16 mouse cellular contexts compared by ENCODE assay signal in genomic region chr7:66340044-66340443, GRCm38 (mm10). TPM values are rescaled to one million over a fixed set of nuclear protein-coding genes. Genes with fewer than 3 reads are reported as not detected.
DNase-seq lines count a peak whose midpoint lies in the region; ATAC-seq and TF ChIP-seq lines count a peak whose summit lies in the region.
"Had no signal": no experiment of that assay in that cellular context is flagged by ENCODE, and none has a peak within 500 bp of the region (broad histone marks: within the 10 kb centered on the region; RNA-seq: fewer than 3 reads in every experiment).

No protein-coding gene starts in this region.

- H3K4me2 ChIP-seq in heart, embryonic 13.5 days, result peak overlapping the region; percentile 20
- no peak overlapping the region for H3K4me2 ChIP-seq in liver, embryonic 12.5 days
- peak overlapping the region; percentile 10; the same call in 1 of the 2 replicates for H3K4me2 ChIP-seq in intestine, embryonic 14.5 days (ENCODE audit: low read length)
- H3K4me2 ChIP-seq in myocyte (ENCODE audit: low read depth), result peak overlapping the region; percentile 68
- H3K4me2 ChIP-seq: embryonic facial prominence, embryonic 13.5 days; forebrain, embryonic 15.5 days had no signal

- no peak for TF ChIP-seq POLR2A in myocyte (IDR thresholded peaks at IDR 0.05; ENCODE audit: insufficient read length, low read depth)

- peaks cover 8% of the 10 kb centered on the region for H3K79me2 ChIP-seq in myocyte (ENCODE audit: control insufficient read depth, insufficient read depth)

- H3K9me3 ChIP-seq in heart, embryonic 13.5 days, result no peaks in the 10 kb centered on the region
- H3K9me3 ChIP-seq in liver, embryonic 12.5 days (replicated peaks), result no peaks in the 10 kb centered on the region
- no peaks in the 10 kb centered on the region for H3K9me3 ChIP-seq in intestine, embryonic 14.5 days (ENCODE audit: control insufficient read depth, low read length)
- H3K9me3 ChIP-seq: embryonic facial prominence, embryonic 13.5 days; forebrain, embryonic 15.5 days had no signal

- DNase-seq in heart, adult 18-20 months, result no peak
- DNase-seq in liver, result no peak
- no peak for DNase-seq in intestine, embryonic 14.5 days (ENCODE audit: low spot score)
- DNase-seq in right cerebral cortex, postnatal 25 days, result no peak
- DNase-seq: cerebellum, postnatal 10 days; thymus, postnatal 14 days had no signal

- H3K9ac ChIP-seq in heart, embryonic 13.5 days, result peak overlapping the region; percentile 44; the same call in 1 of the 2 replicates
- H3K9ac ChIP-seq in liver, embryonic 12.5 days, result no peak overlapping the region
- H3K9ac ChIP-seq in intestine, embryonic 14.5 days (ENCODE audit: low read length), result no peak overlapping the region
- H3K9ac ChIP-seq: embryonic facial prominence, embryonic 13.5 days; forebrain, embryonic 15.5 days had no signal

- no peak overlapping the region for H3ac ChIP-seq in myocyte (ENCODE audit: control insufficient read depth, insufficient read length)

- 25% methylated on average over 3 of the region's 3 CpGs for WGBS in heart, embryonic 13.5 days
- WGBS in liver, embryonic 12.5 days (ENCODE audit: insufficient replicate concordance), result 67% methylated on average over 3 of the region's 3 CpGs
- WGBS in intestine, embryonic 14.5 days, result 33% methylated on average over 3 of the region's 3 CpGs

- peaks cover 5% of the 10 kb centered on the region; the same call in 1 of the 2 replicates for H3K36me3 ChIP-seq in heart, embryonic 13.5 days
- no peaks in the 10 kb centered on the region for H3K36me3 ChIP-seq in liver, embryonic 12.5 days
- no peaks in the 10 kb centered on the region for H3K36me3 ChIP-seq in intestine, embryonic 14.5 days (ENCODE audit: control insufficient read depth, insufficient read depth, low read length)
- H3K36me3 ChIP-seq in myocyte (ENCODE audit: control insufficient read depth, insufficient read depth), result no peaks in the 10 kb centered on the region
- H3K36me3 ChIP-seq: embryonic facial prominence, embryonic 13.5 days; forebrain, embryonic 15.5 days had no signal

- peak overlapping the region; percentile 40 for H3K27ac ChIP-seq in heart, embryonic 13.5 days (replicated peaks)
- H3K27ac ChIP-seq in liver, embryonic 12.5 days, result peak overlapping the region; percentile 12; the same call in 1 of the 2 replicates
- H3K27ac ChIP-seq in intestine, embryonic 14.5 days (ENCODE audit: low read depth), result peak overlapping the region; percentile 39
- H3K27ac ChIP-seq: embryonic facial prominence, embryonic 13.5 days; forebrain, embryonic 15.5 days had no signal

- H3K27me3 ChIP-seq in heart, embryonic 13.5 days (replicated peaks), result no peaks in the 10 kb centered on the region
- H3K27me3 ChIP-seq in liver, embryonic 12.5 days (replicated peaks), result no peaks in the 10 kb centered on the region
- H3K27me3 ChIP-seq in intestine, embryonic 14.5 days (replicated peaks; ENCODE audit: control insufficient read depth, insufficient read depth, low read length), result no peaks in the 10 kb centered on the region
- no peaks in the 10 kb centered on the region for H3K27me3 ChIP-seq in myocyte (ENCODE audit: control insufficient read depth, insufficient read depth, insufficient read length)
- H3K27me3 ChIP-seq: embryonic facial prominence, embryonic 13.5 days; forebrain, embryonic 15.5 days had no signal

- peaks cover 20% of the 10 kb centered on the region for H3K4me1 ChIP-seq in heart, embryonic 13.5 days
- peaks cover 4% of the 10 kb centered on the region; the same call in 1 of the 2 replicates for H3K4me1 ChIP-seq in liver, embryonic 12.5 days
- peaks cover 15% of the 10 kb centered on the region for H3K4me1 ChIP-seq in intestine, embryonic 14.5 days (replicated peaks; ENCODE audit: control insufficient read depth, insufficient read depth, low read length)
- H3K4me1 ChIP-seq: forebrain, embryonic 15.5 days had no signal

- H3K4me3 ChIP-seq in heart, embryonic 13.5 days, result no peak overlapping the region
- H3K4me3 ChIP-seq in liver, embryonic 12.5 days, result no peak overlapping the region
- no peak overlapping the region for H3K4me3 ChIP-seq in intestine, embryonic 14.5 days (ENCODE audit: low read depth, low read length)
- H3K4me3 ChIP-seq in myocyte, result no peak overlapping the region
- H3K4me3 ChIP-seq: embryonic facial prominence, embryonic 13.5 days; forebrain, embryonic 15.5 days had no signal

- no peak for ATAC-seq in heart, embryonic 13.5 days (ENCODE audit: extremely low read depth, insufficient number of reproducible peaks, low FRiP score, low TSS enrichment)
- ATAC-seq in liver, embryonic 12.5 days, result no peak
- 0 out of 2 replicates have a peak, but pooled peaks have one; percentile 60 for ATAC-seq in intestine, embryonic 14.5 days (replicated peaks; ENCODE audit: low FRiP score, low TSS enrichment, low read depth)
- ATAC-seq: CD4-positive, CD25-positive, alpha-beta regulatory T cell, adult 4 months; forebrain, embryonic 15.5 days; hindbrain, embryonic 16.5 days had no signal

TF ChIP-seq in myocyte, 11 proteins besides CTCF, POLR2A, EP300 and RAD21:
- TF ChIP-seq MYOD1 (IDR thresholded peaks at IDR 0.05; ENCODE audit: control insufficient read depth in 1 of 3, insufficient read length in 2 of 3, low read depth in 2 of 3) (peak in 2 of 3 experiments; percentile 24 to 53), TCF12 (IDR thresholded peaks at IDR 0.05; ENCODE audit: insufficient read depth, poor library complexity, severe bottlenecking) (no peak), POLR2AphosphoS2 (IDR thresholded peaks at IDR 0.05; ENCODE audit: insufficient read length, low read depth) (no peak), MYOG (IDR thresholded peaks at IDR 0.05; ENCODE audit: control insufficient read depth in 1 of 3, insufficient read depth in 1 of 3, insufficient read length in 2 of 3, low read depth in 2 of 3) (no peak), REST (IDR thresholded peaks at IDR 0.05; ENCODE audit: insufficient read depth, insufficient read length) (no peak)

RNA-seq across cellular contexts. Expression of gene Gm10974, which starts 25.7 kb away (rescaled TPM):
- polyA plus RNA-seq in heart, embryonic 13.5 days (2015; fragmentation: Nextera tagmentation; extraction: Ambion mirVana), result not detected in 2 replicates
- total RNA-seq in heart, adult 18-20 months (2021), result not detected
- not detected in 2 replicates for polyA plus RNA-seq in liver, embryonic 12.5 days (2016; fragmentation: Nextera tagmentation; extraction: Ambion mirVana)
- not detected in 2 replicates for polyA plus RNA-seq in intestine, embryonic 14.5 days (2014; fragmentation: Nextera tagmentation; extraction: Ambion mirVana)
- polyA plus RNA-seq in myocyte (2012; fragmentation: generic; extraction: Trizol), result not detected
- total RNA-seq: gastrocnemius, postnatal 25 days; layer of hippocampus, adult 8-10 months; left cerebral cortex, postnatal 10 days had no signal
- polyA plus RNA-seq: CD4-positive, CD25-positive, alpha-beta regulatory T cell, adult 4 months; embryonic facial prominence, embryonic 13.5 days; forebrain, embryonic 15.5 days; hindbrain, embryonic 16.5 days had no signal

RNA-seq across cellular contexts. Expression of gene Lrrk1, which starts 48.1 kb away (rescaled TPM):
- 7.0 and 8.0 TPM in 2 replicates for polyA plus RNA-seq in heart, embryonic 13.5 days (2015; fragmentation: Nextera tagmentation; extraction: Ambion mirVana)
- 10 to 100 TPM in 1 of 2 experiments, 1 to 10 TPM in 1; 9.6 to 10.1 TPM for total RNA-seq in heart, adult 18-20 months (2021)
- 6.3 and 7.1 TPM in 2 replicates for polyA plus RNA-seq in liver, embryonic 12.5 days (2016; fragmentation: Nextera tagmentation; extraction: Ambion mirVana)
- polyA plus RNA-seq in intestine, embryonic 14.5 days (2014; fragmentation: Nextera tagmentation; extraction: Ambion mirVana), result 15.5 and 16.9 TPM in 2 replicates
- 24.8 TPM for polyA plus RNA-seq in myocyte (2012; fragmentation: generic; extraction: Trizol)
